Mouse (Mus musculus) spleen, adult 12 weeks (tissue): ENCODE measurements around the gene R3hdm2.

Experiments used
- DNase-seq: peaks from one replicate; pipeline ENCODE4 v3.0.0; 2022; ENCODE audit warnings: low spot score

R3hdm2 gene

GRCm38 (mm10) chr10:127546505-127546904 lies 166.4 kb downstream of the R3hdm2 start:
- DNase-seq, result no peak

- no peak for DNase-seq
Measured at GRCm38 (mm10) chr10:127548236-127548635, 168.1 kb downstream of the R3hdm2 start.
